Mouse (Mus musculus): ENCODE measurements around the gene Ddx54. TPM values are rescaled to one million over a fixed set of nuclear protein-coding genes. Genes with fewer than 3 reads are reported as not detected.

Ddx54 gene
- polyA plus RNA-seq, 1 experiment from 2014 or later = 23.2 TPM

DNA sequence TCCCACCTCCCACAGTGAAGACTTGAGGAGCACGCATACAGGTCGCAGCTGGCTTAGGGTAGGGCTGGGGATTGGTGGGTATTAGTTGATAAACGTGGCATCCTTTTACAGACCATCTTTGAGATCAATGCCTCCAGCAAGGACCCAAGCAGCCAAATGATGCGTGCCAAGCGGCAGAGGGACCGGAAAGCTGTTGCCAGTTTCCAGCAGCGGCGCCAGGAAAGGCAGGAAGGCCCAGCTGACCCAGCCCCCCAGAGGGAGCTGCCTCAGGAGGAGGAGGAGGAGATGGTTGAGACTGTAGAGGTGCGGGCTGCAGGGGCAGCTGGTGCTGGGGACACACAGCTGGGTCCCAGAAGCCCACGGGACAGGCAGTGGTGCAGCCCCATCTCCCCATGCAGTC, 11.9 kb downstream of the Ddx54 start:
- Histone ChIP-seq H3K4me1 (ENCODE audit: control insufficient read depth, insufficient read depth, low read length) (no peaks in the 10 kb centered on the region), H3K4me3 (ENCODE audit: low read depth, low read length) (no peak overlapping the region), H3K36me3 (ENCODE audit: control insufficient read depth, insufficient read depth, low read length) (peaks cover 49% of the 10 kb centered on the region; the same call in 1 of the 2 replicates), H3K4me2 (ENCODE audit: low read depth, low read length) (no peak overlapping the region), H3K9ac (replicated peaks; ENCODE audit: low read depth, low read length) (no peak overlapping the region), H3K27ac (ENCODE audit: low read depth, low read length) (no peak overlapping the region), H3K27me3 (ENCODE audit: control insufficient read depth, insufficient read depth, low read length) (no peaks in the 10 kb centered on the region), H3K9me3 (ENCODE audit: control insufficient read depth, low read length) (no peaks in the 10 kb centered on the region)
- 91% methylated on average over 10 of the region's 10 CpGs for WGBS
- no peak for ATAC-seq (ENCODE audit: low read depth)

DNA sequence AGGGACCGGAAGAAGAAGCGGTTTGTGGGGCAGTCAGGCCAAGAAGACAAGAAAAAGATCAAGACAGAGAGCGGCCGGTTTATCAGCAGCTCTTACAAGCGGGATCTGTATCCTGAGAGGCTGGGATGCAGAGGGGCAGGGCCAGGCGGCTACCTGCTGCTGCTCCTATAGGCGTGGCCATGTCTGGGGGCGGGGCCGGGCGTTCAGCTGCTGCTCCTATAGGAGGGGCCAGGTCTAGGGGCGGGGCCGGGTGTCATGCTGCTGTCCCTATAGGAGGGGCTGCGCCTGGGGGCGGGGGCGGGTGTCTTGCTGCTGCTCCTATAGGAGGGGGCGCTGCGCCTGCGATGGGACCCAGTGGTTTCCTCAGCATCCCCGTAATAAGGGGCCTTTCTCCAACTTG, 13.9 kb downstream of the Ddx54 start:
- whole genome bisulfite sequencing = 33% methylated on average over 19 of the region's 19 CpGs
- no peak overlapping the region for H3K27ac ChIP-seq (ENCODE audit: low read depth, low read length)
- peaks cover 44% of the 10 kb centered on the region; the same call in 1 of the 2 replicates for H3K36me3 ChIP-seq (ENCODE audit: control insufficient read depth, insufficient read depth, low read length)
- no peak for ATAC-seq (ENCODE audit: low read depth)
- H3K9ac ChIP-seq (replicated peaks; ENCODE audit: low read depth, low read length) = no peak overlapping the region
- no peaks in the 10 kb centered on the region; the same call in none of the 2 replicates for H3K27me3 ChIP-seq (ENCODE audit: control insufficient read depth, insufficient read depth, low read length)
- no peaks in the 10 kb centered on the region for H3K4me1 ChIP-seq (ENCODE audit: control insufficient read depth, insufficient read depth, low read length)
- H3K4me2 ChIP-seq (ENCODE audit: low read depth, low read length) = no peak overlapping the region
- no peaks in the 10 kb centered on the region for H3K9me3 ChIP-seq (ENCODE audit: control insufficient read depth, low read length)
- no peak overlapping the region for H3K4me3 ChIP-seq (ENCODE audit: low read depth, low read length)

DNA sequence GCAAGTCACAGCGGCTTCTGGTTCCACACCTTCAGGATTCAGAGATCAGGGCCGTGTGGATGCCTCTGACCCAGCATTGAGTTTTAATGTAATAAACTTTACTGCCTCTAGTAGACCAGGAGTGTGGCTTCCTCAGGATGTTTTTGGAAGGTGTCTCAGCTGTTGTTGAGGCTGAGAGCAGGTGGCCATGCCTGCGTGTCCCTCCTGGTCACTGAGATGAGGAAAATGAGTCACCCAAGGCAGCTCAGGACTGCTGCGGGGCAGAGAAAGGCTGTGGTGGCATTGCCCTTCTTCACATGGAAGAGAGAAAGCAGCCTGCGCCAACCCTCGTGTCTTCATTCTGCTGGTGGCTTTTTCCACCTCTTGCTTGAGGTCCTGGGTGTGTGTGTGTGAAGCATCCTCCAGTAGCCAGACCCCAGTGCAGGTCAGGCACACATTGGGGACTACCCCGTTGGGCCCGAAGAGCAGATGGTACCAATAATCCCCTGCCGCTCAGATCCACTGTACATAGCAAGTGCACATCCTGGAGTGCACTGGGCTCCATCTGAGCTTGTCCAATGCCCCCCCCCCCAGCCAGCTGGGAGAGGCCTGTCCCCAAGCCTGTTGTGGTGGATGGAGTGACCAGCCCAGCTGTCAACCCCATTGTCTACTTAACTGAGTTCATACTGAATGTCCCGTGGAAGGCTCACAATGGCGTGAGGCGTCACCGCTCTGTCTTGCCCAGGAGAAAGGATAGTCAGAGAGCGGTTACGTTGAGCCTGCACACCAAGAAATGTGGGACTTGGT, 15.2 kb downstream of the Ddx54 start:
- no peak overlapping the region for H3K9ac ChIP-seq (replicated peaks; ENCODE audit: low read depth, low read length)
- H3K27me3 ChIP-seq (ENCODE audit: control insufficient read depth, insufficient read depth, low read length) = no peaks in the 10 kb centered on the region; the same call in none of the 2 replicates
- H3K36me3 ChIP-seq (ENCODE audit: control insufficient read depth, insufficient read depth, low read length) = peaks cover 37% of the 10 kb centered on the region; the same call in 1 of the 2 replicates
- no peak for ATAC-seq (ENCODE audit: low read depth)
- H3K4me1 ChIP-seq (ENCODE audit: control insufficient read depth, insufficient read depth, low read length) = no peaks in the 10 kb centered on the region
- no peaks in the 10 kb centered on the region for H3K9me3 ChIP-seq (ENCODE audit: control insufficient read depth, low read length)
- no peak overlapping the region for H3K27ac ChIP-seq (ENCODE audit: low read depth, low read length)
- H3K4me2 ChIP-seq (ENCODE audit: low read depth, low read length) = no peak overlapping the region
- no peak overlapping the region for H3K4me3 ChIP-seq (ENCODE audit: low read depth, low read length)
- 75% methylated on average over 15 of the region's 15 CpGs for WGBS

DNA sequence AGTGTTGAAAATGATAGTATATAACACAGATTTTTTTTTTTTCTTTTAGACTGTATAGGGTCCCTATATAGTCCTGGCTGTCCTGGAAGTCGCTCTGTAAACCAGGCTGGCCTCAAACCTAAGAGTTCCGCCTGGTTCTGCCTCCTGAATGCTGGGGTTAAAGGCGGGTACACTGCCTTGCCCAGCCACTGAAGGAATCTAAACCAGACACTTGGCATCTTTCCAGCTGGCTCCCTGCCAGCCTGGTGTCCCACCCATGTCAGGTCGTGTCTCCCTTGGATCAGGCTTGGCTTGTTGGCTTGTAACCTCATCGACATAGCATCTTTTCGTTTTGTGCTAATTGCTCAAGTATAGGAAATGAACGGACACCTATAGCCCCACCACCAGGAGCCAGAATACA, 16.1 kb downstream of the Ddx54 start:
- H3K27me3 ChIP-seq (ENCODE audit: control insufficient read depth, insufficient read depth, low read length) = no peaks in the 10 kb centered on the region; the same call in none of the 2 replicates
- no peaks in the 10 kb centered on the region for H3K4me1 ChIP-seq (ENCODE audit: control insufficient read depth, insufficient read depth, low read length)
- H3K4me2 ChIP-seq (ENCODE audit: low read depth, low read length) = no peak overlapping the region
- WGBS = 64% methylated on average over 7 of the region's 7 CpGs
- H3K27ac ChIP-seq (ENCODE audit: low read depth, low read length) = no peak overlapping the region
- H3K9ac ChIP-seq (replicated peaks; ENCODE audit: low read depth, low read length) = no peak overlapping the region
- ATAC-seq (ENCODE audit: low read depth) = no peak
- peaks cover 30% of the 10 kb centered on the region; the same call in 1 of the 2 replicates for H3K36me3 ChIP-seq (ENCODE audit: control insufficient read depth, insufficient read depth, low read length)
- H3K4me3 ChIP-seq (ENCODE audit: low read depth, low read length) = no peak overlapping the region
- H3K9me3 ChIP-seq (ENCODE audit: control insufficient read depth, low read length) = no peaks in the 10 kb centered on the region

DNA sequence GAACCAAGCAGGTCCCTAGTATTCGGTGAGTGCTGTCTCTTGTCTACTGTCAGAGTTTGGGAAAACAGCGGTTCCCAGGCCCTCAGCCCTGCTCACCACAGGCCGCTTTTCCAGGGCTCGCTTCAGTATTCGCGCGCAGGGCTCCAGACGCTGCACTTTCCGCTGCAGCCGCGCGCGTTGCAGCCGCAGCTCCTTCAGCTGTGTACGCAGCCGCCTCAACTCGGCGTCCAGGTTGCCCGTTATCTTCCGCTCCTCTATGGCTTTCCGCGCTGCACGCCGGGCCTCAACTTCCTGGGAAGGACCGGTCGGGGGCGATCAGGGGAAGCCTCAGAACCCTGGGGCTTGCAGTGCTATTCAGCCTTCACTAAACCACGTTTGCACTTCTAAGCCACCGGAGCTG, 18.6 kb downstream of the Ddx54 start:
- Histone ChIP-seq H3K27ac (ENCODE audit: low read depth, low read length) (no peak overlapping the region), H3K4me2 (ENCODE audit: low read depth, low read length) (peak overlapping the region; percentile 15), H3K9me3 (ENCODE audit: control insufficient read depth, low read length) (no peaks in the 10 kb centered on the region), H3K27me3 (ENCODE audit: control insufficient read depth, insufficient read depth, low read length) (no peaks in the 10 kb centered on the region; the same call in none of the 2 replicates), H3K36me3 (ENCODE audit: control insufficient read depth, insufficient read depth, low read length) (peaks cover 12% of the 10 kb centered on the region; the same call in 1 of the 2 replicates), H3K9ac (replicated peaks; ENCODE audit: low read depth, low read length) (no peak overlapping the region), H3K4me3 (ENCODE audit: low read depth, low read length) (no peak overlapping the region), H3K4me1 (ENCODE audit: control insufficient read depth, insufficient read depth, low read length) (no peaks in the 10 kb centered on the region)
- 7% methylated on average over 29 of the region's 29 CpGs for WGBS
- no peak for ATAC-seq (ENCODE audit: low read depth)

DNA sequence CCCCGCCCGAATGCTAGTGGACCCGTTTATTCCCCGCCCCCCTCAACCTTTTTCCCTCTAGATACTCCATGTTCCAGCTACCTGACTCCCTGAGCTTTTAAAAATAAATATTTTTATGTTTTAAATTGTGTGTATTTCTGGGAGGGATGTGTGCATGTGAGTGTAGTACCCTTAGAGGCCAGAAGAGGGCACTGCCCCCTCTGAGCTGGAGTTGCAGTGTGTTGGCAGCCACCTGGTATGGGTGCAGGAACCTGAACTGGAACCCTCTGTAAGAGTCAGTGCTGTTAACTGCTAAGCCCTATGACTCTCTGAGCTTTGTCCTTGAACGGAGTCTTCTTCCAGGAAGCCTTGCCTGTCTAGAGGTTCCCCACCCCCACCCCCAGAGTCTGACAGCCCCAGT, 19.4 kb downstream of the Ddx54 start:
- Histone ChIP-seq H3K36me3 (ENCODE audit: control insufficient read depth, insufficient read depth, low read length) (peaks cover 9% of the 10 kb centered on the region; the same call in 1 of the 2 replicates), H3K9me3 (ENCODE audit: control insufficient read depth, low read length) (no peaks in the 10 kb centered on the region), H3K4me1 (ENCODE audit: control insufficient read depth, insufficient read depth, low read length) (no peaks in the 10 kb centered on the region), H3K27ac (ENCODE audit: low read depth, low read length) (no peak overlapping the region), H3K9ac (replicated peaks; ENCODE audit: low read depth, low read length) (no peak overlapping the region), H3K27me3 (ENCODE audit: control insufficient read depth, insufficient read depth, low read length) (no peaks in the 10 kb centered on the region; the same call in none of the 2 replicates), H3K4me2 (ENCODE audit: low read depth, low read length) (no peak overlapping the region), H3K4me3 (ENCODE audit: low read depth, low read length) (no peak overlapping the region)
- ATAC-seq (ENCODE audit: low read depth) = no peak
- WGBS = 93% methylated on average over 5 of the region's 5 CpGs

DNA sequence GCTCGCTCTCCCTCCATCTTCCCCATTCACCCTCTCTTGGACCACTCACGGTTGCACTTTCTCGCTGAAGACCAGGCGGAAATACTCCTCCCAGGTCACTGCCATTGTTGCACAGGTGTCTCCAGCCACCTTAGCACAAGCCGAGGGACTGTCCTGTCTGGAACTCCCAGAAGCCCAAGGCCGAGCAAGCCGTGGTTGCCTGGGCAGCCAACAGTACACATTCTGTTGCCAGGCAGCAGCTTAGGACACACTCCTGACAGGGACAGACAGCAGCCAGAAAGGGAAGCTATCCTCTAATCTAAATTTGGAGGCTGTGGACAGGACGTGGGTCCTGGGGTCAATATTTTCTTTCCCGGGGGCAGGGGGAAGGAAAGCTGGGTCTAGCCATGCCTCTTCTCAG, 21.6 kb downstream of the Ddx54 start, which contains the start of gene Cfap73:
Gene Cfap73, minus strand, starts transcription at position 105 of the 400 bp plus-strand sequence.
- no peak within 1 kb of the TSS for H3K9ac ChIP-seq (replicated peaks; ENCODE audit: low read depth, low read length)
- H3K36me3 ChIP-seq (ENCODE audit: control insufficient read depth, insufficient read depth, low read length) = no peaks in the 10 kb centered on the region
- H3K27me3 ChIP-seq (ENCODE audit: control insufficient read depth, insufficient read depth, low read length) = no peaks in the 10 kb centered on the region; the same call in none of the 2 replicates
- no peak within 1 kb of the TSS for H3K4me2 ChIP-seq (ENCODE audit: low read depth, low read length)
- WGBS = 61% methylated on average over 9 of the region's 9 CpGs
- H3K4me1 ChIP-seq (ENCODE audit: control insufficient read depth, insufficient read depth, low read length) = no peaks in the 10 kb centered on the region
- ATAC-seq (ENCODE audit: low read depth) = no peak
- no peak within 1 kb of the TSS for H3K4me3 ChIP-seq (ENCODE audit: low read depth, low read length)
- no peak within 1 kb of the TSS for H3K27ac ChIP-seq (ENCODE audit: low read depth, low read length)
- no peaks in the 10 kb centered on the region for H3K9me3 ChIP-seq (ENCODE audit: control insufficient read depth, low read length)

DNA sequence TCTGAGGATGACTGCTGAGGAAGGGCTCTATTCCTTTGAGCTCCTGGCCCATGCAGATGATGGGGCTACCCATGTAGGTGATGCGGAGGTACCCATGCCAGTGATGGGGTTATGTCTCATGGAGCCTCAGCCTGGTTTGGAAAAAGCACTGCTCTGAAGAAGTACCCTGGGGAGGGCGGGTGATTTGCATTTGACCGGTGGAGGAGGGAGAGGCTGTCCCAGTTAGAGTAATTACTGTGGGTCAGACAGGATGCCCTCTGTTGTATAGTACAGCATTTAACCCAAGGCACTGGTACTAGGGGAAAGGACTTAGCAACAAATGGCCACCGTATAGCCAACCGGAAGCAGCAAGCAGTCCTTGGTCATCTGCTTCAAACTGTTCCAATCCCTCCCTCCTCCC, 22.3 kb downstream of the Ddx54 start:
- H3K36me3 ChIP-seq (ENCODE audit: control insufficient read depth, insufficient read depth, low read length) = no peaks in the 10 kb centered on the region
- no peaks in the 10 kb centered on the region for H3K4me1 ChIP-seq (ENCODE audit: control insufficient read depth, insufficient read depth, low read length)
- ATAC-seq (ENCODE audit: low read depth) = no peak
- no peak overlapping the region for H3K4me2 ChIP-seq (ENCODE audit: low read depth, low read length)
- no peak overlapping the region for H3K27ac ChIP-seq (ENCODE audit: low read depth, low read length)
- H3K9ac ChIP-seq (replicated peaks; ENCODE audit: low read depth, low read length) = no peak overlapping the region
- no peak overlapping the region for H3K4me3 ChIP-seq (ENCODE audit: low read depth, low read length)
- no peaks in the 10 kb centered on the region for H3K9me3 ChIP-seq (ENCODE audit: control insufficient read depth, low read length)
- 27% methylated on average over 5 of the region's 5 CpGs for whole genome bisulfite sequencing
- H3K27me3 ChIP-seq (ENCODE audit: control insufficient read depth, insufficient read depth, low read length) = no peaks in the 10 kb centered on the region; the same call in none of the 2 replicates

DNA sequence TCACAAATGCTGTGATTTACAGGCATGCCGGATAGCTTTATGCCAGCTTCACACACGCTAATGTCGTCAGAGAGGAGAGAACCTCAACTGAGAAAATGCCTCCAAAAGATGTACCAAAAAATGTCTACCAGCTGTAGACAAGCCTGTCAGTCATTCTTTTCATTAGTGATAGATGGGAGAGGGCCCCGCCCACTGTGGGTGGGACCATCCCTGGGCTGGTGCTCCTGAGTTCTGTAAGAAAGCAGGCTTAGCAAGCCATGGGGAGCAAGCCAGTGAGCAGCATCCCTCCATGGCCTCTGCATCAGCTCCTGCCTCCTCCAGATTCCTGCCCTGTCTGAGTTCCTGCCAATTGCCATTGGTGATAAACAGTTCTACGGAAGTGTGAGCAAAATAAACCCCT, 23.1 kb downstream of the Ddx54 start:
- H3K36me3 ChIP-seq (ENCODE audit: control insufficient read depth, insufficient read depth, low read length) = no peaks in the 10 kb centered on the region
- no peak overlapping the region for H3K4me2 ChIP-seq (ENCODE audit: low read depth, low read length)
- H3K9ac ChIP-seq (replicated peaks; ENCODE audit: low read depth, low read length) = no peak overlapping the region
- H3K4me1 ChIP-seq (ENCODE audit: control insufficient read depth, insufficient read depth, low read length) = no peaks in the 10 kb centered on the region
- H3K27ac ChIP-seq (ENCODE audit: low read depth, low read length) = no peak overlapping the region
- no peaks in the 10 kb centered on the region for H3K9me3 ChIP-seq (ENCODE audit: control insufficient read depth, low read length)
- no peaks in the 10 kb centered on the region for H3K27me3 ChIP-seq (ENCODE audit: control insufficient read depth, insufficient read depth, low read length)
- ATAC-seq (ENCODE audit: low read depth) = no peak
- no peak overlapping the region for H3K4me3 ChIP-seq (ENCODE audit: low read depth, low read length)
- 82% methylated on average over 5 of the region's 5 CpGs for WGBS
